Mouse (Mus musculus) C2C12 (cell line): Measurements from ENCODE around the gene Slc6a4.

Experiments used
- CTCF ChIP-seq: IDR thresholded peaks from one replicate; pipeline ENCODE4 v1.5.1; 2011; ENCODE audit not compliant: control insufficient read depth, insufficient read depth, insufficient read length
- MYOD1 ChIP-seq: IDR thresholded peaks from one replicate; pipeline ENCODE4 v1.6.1; 2011; ENCODE audit warnings: low read depth; ENCODE audit not compliant: control insufficient read depth, insufficient read length

- no peak for TF ChIP-seq CTCF
- no peak for TF ChIP-seq MYOD1
These were observed 2.3 kb downstream of the Slc6a4 start for GRCm38 (mm10) chr11:77000741-77001140.
